Mouse (Mus musculus): Measurements from ENCODE around the gene Kpna4. TPM values are rescaled to one million over a fixed set of nuclear protein-coding genes. Genes with fewer than 3 reads are reported as not detected.
A peak's percentile ranks its signal among the peaks of the same experiment; 100 is the strongest.

The Kpna4 gene
- polyA plus RNA-seq, 1 experiment from 2014 or later: 18.9 TPM

DNA sequence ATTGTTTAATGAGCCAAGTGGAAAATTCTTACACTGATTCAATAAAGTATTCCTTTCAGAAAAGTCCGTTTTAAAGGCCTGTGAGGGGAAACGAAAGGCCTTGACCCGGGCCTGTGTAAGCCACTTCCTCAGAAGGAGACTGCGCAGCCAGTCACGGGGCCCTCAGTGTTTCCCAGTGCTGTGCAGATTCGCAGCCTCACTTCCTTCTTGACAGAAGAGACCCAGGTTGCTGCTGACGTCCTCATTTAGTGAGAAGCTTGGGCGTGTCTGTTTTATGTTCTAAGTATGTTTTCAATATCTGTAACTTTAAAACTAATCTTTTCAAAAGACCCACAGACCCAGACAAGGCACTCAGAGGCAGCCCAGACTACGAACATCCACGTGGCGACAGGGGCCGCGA is 29.6 kb upstream of the Kpna4 start:
- no peak overlapping the region for H3K4me3 ChIP-seq (ENCODE audit: low read length)
- no peaks in the 10 kb centered on the region for H3K27me3 ChIP-seq (replicated peaks; ENCODE audit: control insufficient read depth, insufficient read depth, low read length)
- no peaks in the 10 kb centered on the region for H3K36me3 ChIP-seq (ENCODE audit: control insufficient read depth, insufficient read depth, low read length)
- WGBS: 69% methylated on average over 13 of the region's 13 CpGs
- ATAC-seq: no peak
- no peaks in the 10 kb centered on the region for H3K9me3 ChIP-seq (ENCODE audit: control insufficient read depth, low read length)
- no peaks in the 10 kb centered on the region for H3K4me1 ChIP-seq (ENCODE audit: control insufficient read depth, insufficient read depth, low read length)
- H3K9ac ChIP-seq (ENCODE audit: low read depth, low read length): no peak overlapping the region
- no peak overlapping the region for H3K4me2 ChIP-seq (ENCODE audit: low read depth, low read length)
- no peak overlapping the region for H3K27ac ChIP-seq (ENCODE audit: low read length)

GRCm38 (mm10) chr3:69154691-69155090 is 27.8 kb upstream of the Kpna4 start:
- H3K9ac ChIP-seq (ENCODE audit: low read depth, low read length): no peak overlapping the region
- H3K4me3 ChIP-seq (ENCODE audit: low read length): no peak overlapping the region
- H3K27ac ChIP-seq (ENCODE audit: low read length): no peak overlapping the region
- 60% methylated on average over 2 of the region's 2 CpGs for WGBS
- H3K4me1 ChIP-seq (ENCODE audit: control insufficient read depth, insufficient read depth, low read length): no peaks in the 10 kb centered on the region
- H3K27me3 ChIP-seq (replicated peaks; ENCODE audit: control insufficient read depth, insufficient read depth, low read length): no peaks in the 10 kb centered on the region
- no peak overlapping the region for H3K4me2 ChIP-seq (ENCODE audit: low read depth, low read length)
- no peaks in the 10 kb centered on the region for H3K36me3 ChIP-seq (ENCODE audit: control insufficient read depth, insufficient read depth, low read length)
- ATAC-seq: no peak
- no peaks in the 10 kb centered on the region for H3K9me3 ChIP-seq (ENCODE audit: control insufficient read depth, low read length)

DNA sequence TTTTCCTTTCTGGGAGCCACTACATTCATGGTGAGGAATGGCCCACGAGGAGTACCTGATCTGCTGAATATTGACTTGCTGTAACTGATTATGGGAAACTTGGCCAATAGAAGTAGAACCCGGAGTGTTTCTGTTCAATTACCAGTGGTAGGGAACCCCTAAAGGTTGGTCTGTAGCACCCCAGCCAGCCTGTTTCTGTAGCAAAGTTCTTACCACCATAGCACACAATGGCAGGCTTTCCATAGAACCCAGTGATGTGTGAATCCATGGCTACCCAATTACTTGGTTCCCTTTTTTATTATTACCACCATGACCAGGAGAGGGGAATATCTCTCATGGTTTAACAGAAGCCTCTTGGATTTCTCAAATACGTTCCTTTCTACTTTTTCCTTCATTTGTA is 24.0 kb upstream of the Kpna4 start:
- no peak overlapping the region for H3K4me3 ChIP-seq (ENCODE audit: low read length)
- H3K9ac ChIP-seq (ENCODE audit: low read depth, low read length): no peak overlapping the region
- H3K27ac ChIP-seq (ENCODE audit: low read length): no peak overlapping the region
- no peak for ATAC-seq
- H3K9me3 ChIP-seq (ENCODE audit: control insufficient read depth, low read length): no peaks in the 10 kb centered on the region
- H3K4me1 ChIP-seq (ENCODE audit: control insufficient read depth, insufficient read depth, low read length): no peaks in the 10 kb centered on the region
- no peaks in the 10 kb centered on the region for H3K27me3 ChIP-seq (replicated peaks; ENCODE audit: control insufficient read depth, insufficient read depth, low read length)
- 82% methylated on average over 3 of the region's 3 CpGs for WGBS
- H3K4me2 ChIP-seq (ENCODE audit: low read depth, low read length): no peak overlapping the region
- no peaks in the 10 kb centered on the region for H3K36me3 ChIP-seq (ENCODE audit: control insufficient read depth, insufficient read depth, low read length)

DNA sequence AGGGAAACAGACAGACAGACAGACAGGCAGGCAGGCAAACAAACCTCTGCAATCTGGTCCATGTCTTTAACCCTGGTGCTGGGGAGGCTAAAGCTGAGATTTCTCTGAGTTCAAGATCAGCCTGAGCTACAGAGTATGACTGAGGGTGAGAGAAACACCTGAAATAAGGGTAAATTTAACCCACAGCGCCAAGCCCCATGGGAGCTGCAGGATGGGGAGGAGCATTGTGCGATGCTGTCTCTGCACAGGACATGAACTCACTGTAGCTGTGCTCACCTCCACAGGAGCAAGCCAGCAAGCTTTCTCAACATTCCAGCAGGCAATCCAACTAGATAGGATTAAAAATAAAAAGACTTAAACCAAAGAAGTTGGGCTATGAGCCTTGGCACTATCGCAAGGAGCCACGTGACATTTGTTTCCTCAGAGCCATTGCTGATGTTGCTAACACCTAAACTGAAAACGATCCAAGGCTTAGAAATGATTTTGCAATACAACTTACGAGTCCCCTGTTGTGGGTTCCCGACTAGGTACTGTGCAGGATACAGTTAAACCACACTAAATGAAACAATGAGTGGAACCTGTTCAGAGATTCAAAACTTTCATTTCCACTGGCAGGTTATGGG is 15.6 kb upstream of the Kpna4 start:
- Histone ChIP-seq H3K4me2 (ENCODE audit: low read depth, low read length) (no peak overlapping the region), H3K27ac (ENCODE audit: low read length) (no peak overlapping the region), H3K9me3 (ENCODE audit: control insufficient read depth, low read length) (no peaks in the 10 kb centered on the region), H3K4me1 (ENCODE audit: control insufficient read depth, insufficient read depth, low read length) (no peaks in the 10 kb centered on the region), H3K4me3 (ENCODE audit: low read length) (no peak overlapping the region), H3K27me3 (replicated peaks; ENCODE audit: control insufficient read depth, insufficient read depth, low read length) (no peaks in the 10 kb centered on the region), H3K9ac (ENCODE audit: low read depth, low read length) (no peak overlapping the region), H3K36me3 (ENCODE audit: control insufficient read depth, insufficient read depth, low read length) (no peaks in the 10 kb centered on the region)
- 91% methylated on average over 7 of the region's 7 CpGs for WGBS
- ATAC-seq: no peak

DNA sequence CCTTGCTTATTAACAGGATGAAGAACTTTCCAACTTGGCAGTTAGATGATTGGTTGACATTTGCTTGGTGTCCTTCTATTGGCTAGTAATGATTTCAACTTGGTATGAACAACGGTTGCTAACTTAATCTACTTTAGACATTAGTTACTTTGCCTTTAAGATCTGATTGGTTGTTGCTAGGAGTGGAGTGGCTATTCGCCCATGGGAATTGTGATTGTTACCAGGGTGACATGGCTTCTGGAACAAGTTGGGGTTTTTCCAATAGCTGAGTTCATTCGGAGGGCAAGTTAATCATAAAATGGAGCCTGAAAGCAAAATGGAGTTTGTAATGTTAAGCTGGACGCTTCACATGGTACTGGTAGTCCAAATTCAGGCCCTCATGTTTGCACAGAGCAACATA is 13.9 kb upstream of the Kpna4 start:
- Histone ChIP-seq H3K27ac (ENCODE audit: low read length) (no peak overlapping the region), H3K4me2 (ENCODE audit: low read depth, low read length) (no peak overlapping the region), H3K27me3 (replicated peaks; ENCODE audit: control insufficient read depth, insufficient read depth, low read length) (no peaks in the 10 kb centered on the region), H3K4me1 (ENCODE audit: control insufficient read depth, insufficient read depth, low read length) (no peaks in the 10 kb centered on the region), H3K9me3 (ENCODE audit: control insufficient read depth, low read length) (no peaks in the 10 kb centered on the region), H3K36me3 (ENCODE audit: control insufficient read depth, insufficient read depth, low read length) (no peaks in the 10 kb centered on the region), H3K4me3 (ENCODE audit: low read length) (no peak overlapping the region), H3K9ac (ENCODE audit: low read depth, low read length) (no peak overlapping the region)
- ATAC-seq: no peak
- 73% methylated on average over 4 of the region's 4 CpGs for WGBS

DNA sequence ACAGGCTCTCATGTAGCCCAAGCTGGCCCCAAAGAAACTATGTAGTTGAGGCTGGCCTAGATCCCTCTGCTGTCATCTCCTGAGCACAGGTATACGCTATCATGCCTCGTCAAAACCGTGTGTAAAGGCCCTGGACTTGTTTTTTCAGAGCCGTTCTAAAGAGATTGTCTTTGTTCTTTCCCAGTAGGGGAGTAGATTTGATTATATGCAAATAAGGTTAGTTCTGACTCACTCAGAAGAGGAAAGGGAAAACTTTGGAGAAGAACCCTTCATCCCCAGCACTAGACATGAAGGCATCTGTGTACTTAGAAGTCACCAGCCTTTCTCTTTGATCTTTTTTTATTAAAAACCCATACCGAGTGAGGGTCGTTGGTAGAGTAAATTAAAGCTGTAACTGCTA is 9.1 kb upstream of the Kpna4 start:
- Histone ChIP-seq H3K36me3 (ENCODE audit: control insufficient read depth, insufficient read depth, low read length) (no peaks in the 10 kb centered on the region), H3K27me3 (replicated peaks; ENCODE audit: control insufficient read depth, insufficient read depth, low read length) (no peaks in the 10 kb centered on the region), H3K4me3 (ENCODE audit: low read length) (no peak overlapping the region), H3K9ac (ENCODE audit: low read depth, low read length) (no peak overlapping the region), H3K27ac (ENCODE audit: low read length) (no peak overlapping the region), H3K4me2 (ENCODE audit: low read depth, low read length) (no peak overlapping the region), H3K9me3 (ENCODE audit: control insufficient read depth, low read length) (no peaks in the 10 kb centered on the region), H3K4me1 (ENCODE audit: control insufficient read depth, insufficient read depth, low read length) (no peaks in the 10 kb centered on the region)
- ATAC-seq: no peak
- 78% methylated on average over 6 of the region's 6 CpGs for WGBS

DNA sequence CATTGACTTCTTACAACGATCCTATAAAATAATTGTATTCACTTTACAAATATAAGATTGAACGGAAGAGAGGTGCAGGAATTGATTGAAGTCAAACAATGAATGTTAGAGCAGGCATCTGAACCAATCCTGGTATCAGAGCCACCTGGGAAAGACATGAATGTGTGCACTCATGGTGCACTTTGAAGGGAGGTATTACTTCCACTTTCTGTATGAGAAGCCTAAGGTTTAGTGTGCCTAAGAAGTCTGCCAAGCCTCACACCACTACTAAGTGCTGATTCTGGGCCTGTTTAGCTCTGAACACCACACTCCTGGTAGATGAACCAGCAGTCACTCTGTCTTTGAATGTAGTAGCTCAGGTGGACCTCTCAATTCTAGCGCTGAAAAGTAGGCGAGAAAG is 4.1 kb upstream of the Kpna4 start:
- Histone ChIP-seq H3K4me2 (ENCODE audit: low read depth, low read length) (no peak overlapping the region), H3K27ac (ENCODE audit: low read length) (no peak overlapping the region), H3K36me3 (ENCODE audit: control insufficient read depth, insufficient read depth, low read length) (no peaks in the 10 kb centered on the region), H3K4me3 (ENCODE audit: low read length) (no peak overlapping the region), H3K9ac (ENCODE audit: low read depth, low read length) (no peak overlapping the region), H3K4me1 (ENCODE audit: control insufficient read depth, insufficient read depth, low read length) (0 out of 2 replicates have a peak, but pooled peaks cover 2% of the 10 kb centered on the region), H3K9me3 (ENCODE audit: control insufficient read depth, low read length) (no peaks in the 10 kb centered on the region), H3K27me3 (replicated peaks; ENCODE audit: control insufficient read depth, insufficient read depth, low read length) (no peaks in the 10 kb centered on the region)
- WGBS: 83% methylated on average over 4 of the region's 4 CpGs
- ATAC-seq: no peak

GRCm38 (mm10) chr3:69127693-69128092 is 780 bp upstream of the Kpna4 start:
- Histone ChIP-seq H3K27ac (ENCODE audit: low read length) (peak overlapping the region; percentile 66; the same call in 1 of the 2 replicates), H3K27me3 (replicated peaks; ENCODE audit: control insufficient read depth, insufficient read depth, low read length) (no peaks in the 10 kb centered on the region), H3K36me3 (ENCODE audit: control insufficient read depth, insufficient read depth, low read length) (no peaks in the 10 kb centered on the region), H3K4me3 (ENCODE audit: low read length) (peak overlapping the region; percentile 94), H3K4me1 (ENCODE audit: control insufficient read depth, insufficient read depth, low read length) (peaks cover 5% of the 10 kb centered on the region; the same call in 1 of the 2 replicates), H3K9me3 (ENCODE audit: control insufficient read depth, low read length) (no peaks in the 10 kb centered on the region), H3K4me2 (ENCODE audit: low read depth, low read length) (peak overlapping the region; percentile 84), H3K9ac (ENCODE audit: low read depth, low read length) (peak overlapping the region; percentile 85)
- ATAC-seq: no peak
- 7% methylated on average over 9 of the region's 9 CpGs for WGBS

GRCm38 (mm10) chr3:69127346-69127678 is 399 bp upstream of the Kpna4 start:
- Histone ChIP-seq H3K27ac (ENCODE audit: low read length) (peak overlapping the region; percentile 66), H3K9ac (ENCODE audit: low read depth, low read length) (peak overlapping the region; percentile 85), H3K4me1 (ENCODE audit: control insufficient read depth, insufficient read depth, low read length) (peaks cover 5% of the 10 kb centered on the region; the same call in 1 of the 2 replicates), H3K27me3 (replicated peaks; ENCODE audit: control insufficient read depth, insufficient read depth, low read length) (no peaks in the 10 kb centered on the region), H3K9me3 (ENCODE audit: control insufficient read depth, low read length) (no peaks in the 10 kb centered on the region), H3K36me3 (ENCODE audit: control insufficient read depth, insufficient read depth, low read length) (no peaks in the 10 kb centered on the region), H3K4me3 (ENCODE audit: low read length) (peak overlapping the region; percentile 94), H3K4me2 (ENCODE audit: low read depth, low read length) (peak overlapping the region; percentile 84)
- peak; percentile 62; the same call in 1 of the 2 replicates for ATAC-seq
- 0% methylated on average over 10 of the region's 10 CpGs for WGBS
